Mouse (Mus musculus): ENCODE measurements around the gene Slc25a13.

DNA sequence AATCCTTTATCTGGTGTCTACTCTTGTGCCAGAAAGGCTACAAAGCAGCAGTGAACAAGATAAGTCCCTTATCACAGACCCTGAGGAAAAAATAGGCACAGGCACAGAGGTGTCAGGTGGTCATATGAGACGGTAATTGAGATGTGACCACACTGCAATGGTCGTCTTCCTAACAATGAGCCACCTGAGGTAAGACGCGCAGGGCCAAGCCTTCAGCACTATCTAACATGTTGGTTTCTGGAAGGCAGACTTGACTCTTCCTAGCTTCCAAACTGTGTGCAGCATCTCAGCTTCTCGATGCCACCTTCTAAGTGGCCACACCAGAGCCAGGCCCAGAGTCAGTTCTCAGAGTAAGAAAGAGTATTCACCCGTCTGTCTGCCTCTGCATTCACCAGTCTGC is 149.8 kb downstream of the Slc25a13 start:
- TF ChIP-seq POLR2A (IDR thresholded peaks at IDR 0.05; ENCODE audit: low read depth, low read length) (no peak), CTCF (IDR thresholded peaks at IDR 0.05; ENCODE audit: extremely low read depth, insufficient read length, insufficient replicate concordance, low read depth, low read length) (no peak)

Measured in small intestine, adult 2 months (tissue).